Mouse (Mus musculus) right cerebral cortex, postnatal 25 days (tissue): ENCODE data around the gene Stard7.
A peak's percentile ranks its signal among the peaks of the same experiment; 100 is the strongest.
"Not testable (repeated sequence)": the region's sequence is repeated elsewhere in the genome, so short reads cannot be mapped to it uniquely, and the experiment has no call there.

Experiments used
- DNase-seq: peaks from one replicate; pipeline ENCODE4 v3.0.0; 2022

Gene Stard7

GRCm38 (mm10) chr2:127269491-127270299 is at the start of gene Stard7:
Stard7 (plus strand) TSS chr2:127270218.
- DNase-seq = peak; percentile 96

- DNase-seq = no peak
Measured at GRCm38 (mm10) chr2:127225261-127225660, 44.8 kb upstream of the Stard7 start.

GRCm38 (mm10) chr2:127237897-127238610 is 32.0 kb upstream of the Stard7 start:
- DNase-seq = no peak

GRCm38 (mm10) chr2:127240065-127240464 is 30.0 kb upstream of the Stard7 start:
- no peak for DNase-seq

- peak; percentile 98 for DNase-seq
Measured at GRCm38 (mm10) chr2:127247592-127248333, 22.3 kb upstream of the Stard7 start, which contains the start of the genes Ciao1 and Tmem127. Ciao1 (minus strand) TSS chr2:127247816. Tmem127 (plus strand) TSS chr2:127247908.

GRCm38 (mm10) chr2:127248334-127249004 is 21.5 kb upstream of the Stard7 start:
- peak; percentile 63 for DNase-seq

- DNase-seq = no peak
Measured at GRCm38 (mm10) chr2:127250291-127251008, 19.6 kb upstream of the Stard7 start.

GRCm38 (mm10) chr2:127251457-127251856 is 18.6 kb upstream of the Stard7 start:
- no peak for DNase-seq

GRCm38 (mm10) chr2:127251880-127252527 is 18.0 kb upstream of the Stard7 start:
- DNase-seq = no peak

GRCm38 (mm10) chr2:127252787-127253186 is 17.2 kb upstream of the Stard7 start:
- DNase-seq = no peak

GRCm38 (mm10) chr2:127254604-127255134 is 15.3 kb upstream of the Stard7 start:
- no peak for DNase-seq

GRCm38 (mm10) chr2:127255294-127255693 is 14.7 kb upstream of the Stard7 start:
- no peak for DNase-seq

GRCm38 (mm10) chr2:127259340-127259739 is 10.7 kb upstream of the Stard7 start:
- DNase-seq = no peak

GRCm38 (mm10) chr2:127262480-127262879 is 7.5 kb upstream of the Stard7 start:
- no peak for DNase-seq

- no peak for DNase-seq
Measured at GRCm38 (mm10) chr2:127267854-127268253, 2.2 kb upstream of the Stard7 start.

- DNase-seq = peak; percentile 91
Measured at GRCm38 (mm10) chr2:127270300-127271041, 453 bp downstream of the Stard7 start.

- DNase-seq = no peak
Measured at GRCm38 (mm10) chr2:127271042-127271515, 1.1 kb downstream of the Stard7 start.

GRCm38 (mm10) chr2:127272049-127272448 is 2.0 kb downstream of the Stard7 start:
- not testable (repeated sequence) for DNase-seq

- DNase-seq = no peak
Measured at GRCm38 (mm10) chr2:127272806-127273205, 2.8 kb downstream of the Stard7 start.

- DNase-seq = no peak
Measured at GRCm38 (mm10) chr2:127274590-127274989, 4.6 kb downstream of the Stard7 start.
